Mouse (Mus musculus) olfactory bulb, adult 2 months (tissue): ENCODE data around the gene Sec14l4.

Experiments used
- CTCF ChIP-seq: fragments of 200-500 bp; IDR thresholded peaks from 2 replicates; pipeline ENCODE4 v1.5.1; 2012; ENCODE audit warnings: low read depth, mild to moderate bottlenecking, low read length, moderate library complexity; ENCODE audit not compliant: insufficient read depth
- POLR2A ChIP-seq: fragments of 200-500 bp; IDR thresholded peaks from 2 replicates; pipeline ENCODE4 v1.6.1; 2012; ENCODE audit warnings: mild to moderate bottlenecking, low read depth, low read length, moderate library complexity; ENCODE audit not compliant: insufficient read depth

GRCm38 (mm10) chr11:4060866-4061575, 29.8 kb downstream of the Sec14l4 start:
- no peak for TF ChIP-seq CTCF
- no peak for TF ChIP-seq POLR2A
